Mouse (Mus musculus) T-helper 1 cell (primary cell): ENCODE results near the gene Plxnb1.

Source experiments
- in situ Hi-C: fragments of 300-600 bp; cut with MboI, MseI; formaldehyde crosslinking; loops from one replicate; pipeline ENCODE4 v1.15.1; 2025; ENCODE audit warnings: high pct_unique_total_duplicates

Plxnb1 gene

DNA sequence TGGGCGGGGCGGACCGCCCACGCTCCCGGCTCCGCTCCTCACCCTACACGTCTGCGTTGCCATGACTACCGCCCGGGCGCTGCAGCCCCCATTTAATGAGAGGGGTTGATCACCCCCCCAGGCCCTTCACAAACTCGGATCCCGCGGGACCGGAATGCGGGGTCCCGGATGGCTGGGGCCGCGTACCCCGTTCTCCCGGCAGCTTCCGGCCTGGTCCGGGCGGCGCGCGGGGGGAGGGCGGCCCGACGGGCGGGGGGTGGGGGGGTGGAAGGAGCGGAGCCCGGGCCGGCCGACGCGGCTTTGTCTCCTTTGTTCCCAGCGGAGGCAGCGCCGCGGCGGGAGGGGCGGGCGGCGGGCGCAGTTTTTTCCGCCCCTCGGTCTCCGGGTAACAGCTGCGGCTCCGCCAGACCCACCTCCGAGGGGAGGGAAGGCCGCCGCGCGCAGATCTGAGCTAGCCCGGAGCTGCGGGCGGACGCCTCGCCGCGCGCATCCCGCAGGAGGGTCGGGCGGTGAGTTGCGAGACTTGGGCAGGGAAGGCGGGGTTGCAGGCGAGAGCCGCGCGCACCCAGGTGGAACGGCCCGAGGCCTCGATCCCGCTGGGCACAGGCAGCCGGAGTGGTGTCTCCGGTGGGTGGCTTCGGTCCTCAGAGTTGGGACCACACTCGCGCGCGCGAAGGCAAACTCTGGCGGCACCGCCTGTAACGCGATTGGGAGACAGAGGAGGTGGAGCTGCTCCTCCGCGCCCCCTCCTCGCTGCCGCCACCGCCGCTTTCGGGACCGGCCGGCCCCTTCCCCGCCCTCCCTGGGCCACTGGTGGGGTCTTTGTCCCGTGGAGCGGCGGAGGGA lies at the start of gene Plxnb1:
TSS of gene Plxnb1 (plus strand) at position 253 of the 846 bp plus-strand sequence.
- in situ Hi-C loops = loop anchor here (10.0 kb wide), 1 partner anchor 241 kb away; the partner anchor contains the start of gene Slc26a6

DNA sequence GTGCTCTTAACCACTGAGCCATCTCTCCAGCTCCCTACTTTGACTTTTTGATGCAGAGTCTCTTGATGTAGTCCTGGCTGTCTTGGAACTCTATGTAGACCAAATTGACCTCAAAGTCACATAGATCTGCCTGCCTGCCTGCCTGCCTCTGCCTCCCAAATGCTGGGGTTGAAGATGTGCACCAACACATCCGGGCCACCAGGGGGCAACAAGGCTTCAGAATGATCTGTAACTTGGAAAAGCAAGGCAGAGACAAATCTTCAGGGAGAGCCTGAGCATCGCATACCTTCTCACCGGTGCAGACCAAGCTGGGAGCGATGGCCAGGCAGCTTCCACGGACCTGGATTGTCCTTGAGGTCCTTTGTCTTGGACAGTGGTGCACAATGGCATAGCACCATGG lies 48.9 kb upstream of the Plxnb1 start:
- in situ Hi-C loops = no loop called here

DNA sequence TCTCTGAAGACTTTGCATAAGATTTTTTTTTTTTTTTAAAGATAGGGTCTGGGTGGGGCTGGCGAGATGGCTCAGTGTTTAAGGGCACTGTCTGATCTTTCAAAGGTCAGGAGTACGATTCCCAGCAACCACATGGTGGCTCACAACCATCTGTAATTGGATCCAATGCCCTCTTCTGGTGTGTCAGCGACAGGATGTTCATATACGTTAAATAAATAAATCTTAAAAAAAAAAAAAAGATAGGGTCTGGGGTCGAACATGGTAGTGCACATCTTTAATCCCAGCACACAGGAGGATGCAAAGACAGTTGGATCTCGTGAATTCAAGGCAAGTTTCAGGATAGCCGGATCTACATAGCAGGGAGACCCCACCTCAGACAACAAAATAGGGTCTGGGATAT lies 45.9 kb upstream of the Plxnb1 start:
- in situ Hi-C loops = no loop called here

DNA sequence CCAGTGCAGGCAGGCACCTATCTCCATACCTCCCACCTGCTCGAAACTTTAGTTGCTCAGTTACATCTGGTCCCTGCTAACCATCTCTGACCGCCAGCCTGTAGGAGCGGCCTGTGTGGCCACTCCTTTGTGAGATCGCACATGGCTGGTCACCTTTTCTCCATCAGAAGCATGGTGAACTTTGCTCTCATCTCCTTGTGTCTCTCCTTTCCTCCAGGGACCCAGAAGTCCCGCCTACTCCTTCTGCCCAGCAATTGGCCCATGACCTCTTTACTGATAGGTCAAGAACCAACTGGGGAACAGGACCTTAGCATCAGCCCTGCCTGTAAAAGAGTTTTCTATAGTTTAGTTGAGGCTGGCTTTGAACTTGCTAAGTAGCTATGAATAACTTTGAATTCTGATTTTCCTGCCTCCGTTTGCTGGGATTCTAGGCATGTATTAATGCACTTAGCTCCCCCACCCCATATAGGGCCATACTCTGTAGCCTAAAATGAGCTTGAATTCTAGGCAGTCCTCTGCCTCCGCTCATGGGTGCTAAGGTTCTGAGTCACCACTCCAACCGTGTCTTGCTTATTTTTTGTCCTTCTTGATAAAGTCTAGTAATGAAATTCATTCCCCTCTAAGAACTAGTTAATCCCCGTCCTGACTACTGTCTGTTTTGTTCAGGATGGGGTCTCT lies 45.1 kb upstream of the Plxnb1 start:
- in situ Hi-C loops = loop anchor here (25.0 kb wide), 2 partner anchors 713 to 1713 kb away; partner anchors contain the start of genes 6430571L13Rik, Gpx1, Hemk1 and Usp4

DNA sequence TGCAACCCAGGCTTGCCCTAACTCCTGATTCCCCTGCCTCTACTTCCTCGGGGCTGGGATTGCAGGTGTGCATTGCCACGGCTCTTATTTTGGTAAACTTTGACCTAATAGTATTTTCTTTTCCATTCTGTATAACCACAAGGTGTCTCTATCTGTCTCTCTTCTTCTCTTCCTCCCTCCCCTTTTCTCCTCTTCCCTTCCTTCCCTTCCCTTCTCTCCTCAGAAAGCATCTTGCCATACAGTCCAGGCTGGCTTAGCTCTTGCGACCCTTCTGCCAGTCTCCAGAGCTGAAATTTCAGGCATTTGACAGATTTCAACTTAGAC lies 44.6 kb upstream of the Plxnb1 start:
- in situ Hi-C loops = loop anchor here (25.0 kb wide), 2 partner anchors 713 to 1713 kb away; partner anchors contain the start of genes 6430571L13Rik, Gpx1, Hemk1 and Usp4

GRCm38 (mm10) chr9:109051011-109051501 lies 44.1 kb upstream of the Plxnb1 start:
- in situ Hi-C loops = loop anchor here (25.0 kb wide), 2 partner anchors 714 to 1714 kb away; partner anchors contain the start of genes 6430571L13Rik, Gpx1, Hemk1 and Usp4

DNA sequence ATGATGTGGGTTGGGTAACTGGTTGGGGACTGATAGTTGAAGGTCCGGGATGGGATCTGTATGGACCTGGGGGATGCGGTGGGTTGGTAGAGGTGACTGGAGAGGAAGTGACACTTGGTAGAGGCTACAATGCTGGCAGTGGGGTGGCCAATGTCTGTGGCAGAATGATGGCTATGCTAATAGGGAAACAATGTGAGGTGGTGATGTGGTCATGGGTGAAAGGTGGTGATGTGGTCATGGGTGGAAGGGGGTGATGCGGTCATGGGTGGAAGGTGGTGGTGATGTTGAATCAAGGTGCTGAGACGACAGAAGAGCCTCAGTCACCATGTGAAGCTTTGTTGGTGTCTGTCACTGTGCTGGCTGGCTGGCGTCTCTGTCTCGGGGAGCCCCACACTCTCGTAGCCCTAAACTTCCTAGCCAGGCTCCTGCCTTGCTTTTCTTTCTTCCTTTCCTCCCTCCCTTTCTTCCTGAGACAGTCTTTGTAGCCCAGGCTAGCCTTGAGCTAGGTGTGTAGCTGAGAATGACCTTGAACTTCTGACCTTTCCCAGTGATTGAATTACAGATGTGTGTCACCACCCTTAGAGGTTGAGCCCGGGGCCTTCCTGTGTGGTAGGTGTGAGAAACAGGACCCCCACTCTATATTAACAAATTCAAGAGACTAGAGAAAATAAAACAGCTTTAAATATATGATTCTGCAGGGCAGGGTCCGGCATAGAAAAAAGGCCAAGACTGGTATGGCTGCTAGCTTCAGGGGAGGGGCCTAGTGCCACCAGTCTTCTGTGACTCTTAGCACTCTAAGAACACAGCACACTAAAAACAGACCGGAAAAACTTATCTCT lies 43.3 kb upstream of the Plxnb1 start:
- in situ Hi-C loops = loop anchor here (25.0 kb wide), 2 partner anchors 715 to 1715 kb away; partner anchors contain the start of genes 6430571L13Rik, Gpx1, Hemk1 and Usp4

- in situ Hi-C loops = loop anchor here (25.0 kb wide), 2 partner anchors 715 to 1715 kb away; partner anchors contain the start of genes 6430571L13Rik, Gpx1, Hemk1 and Usp4
Measured at GRCm38 (mm10) chr9:109052490-109053260, 42.5 kb upstream of the Plxnb1 start.

DNA sequence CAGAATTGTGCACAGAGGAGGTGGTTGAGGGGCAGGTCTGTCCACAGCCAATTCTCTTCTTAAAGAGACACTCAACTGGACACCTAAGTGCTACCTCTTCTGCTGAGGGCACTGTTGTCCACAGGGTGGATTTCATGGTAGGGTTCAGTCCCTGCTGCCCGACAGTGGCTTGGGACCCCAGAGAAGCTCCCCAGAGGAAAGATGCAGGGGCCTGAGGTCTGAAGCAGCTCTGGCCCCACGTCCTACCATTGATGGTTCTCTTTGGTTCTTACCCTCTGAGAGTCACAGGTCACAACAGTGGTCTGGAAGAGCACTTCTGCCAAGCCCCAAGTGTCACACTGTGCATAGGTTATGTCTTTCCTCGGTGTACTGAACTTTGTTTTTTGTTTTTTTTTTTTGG lies 41.8 kb upstream of the Plxnb1 start:
- in situ Hi-C loops = loop anchor here (25.0 kb wide), 2 partner anchors 716 to 1716 kb away; partner anchors contain the start of genes 6430571L13Rik, Gpx1, Hemk1 and Usp4

DNA sequence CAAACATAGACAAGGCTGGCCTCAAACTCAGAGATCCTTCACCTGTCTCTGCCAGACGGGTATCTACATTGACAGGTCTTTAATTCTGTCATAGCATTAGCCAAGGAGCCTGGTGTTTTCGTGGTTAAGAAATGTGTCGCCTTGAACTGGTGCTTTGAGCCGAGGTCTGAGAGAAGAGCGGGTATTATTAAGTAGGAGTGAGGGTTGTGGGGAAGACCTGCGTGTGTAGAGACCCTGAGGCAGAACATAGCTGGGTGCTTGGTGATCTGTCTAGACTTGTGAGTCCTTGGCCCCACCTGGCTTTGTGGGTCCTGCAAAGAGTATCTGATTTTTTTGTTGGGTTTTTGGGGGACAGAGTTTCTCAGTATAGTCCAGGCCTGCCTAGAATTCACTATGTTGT lies 41.3 kb upstream of the Plxnb1 start:
- in situ Hi-C loops = loop anchor here (25.0 kb wide), 2 partner anchors 717 to 1717 kb away; partner anchors contain the start of genes 6430571L13Rik, Gpx1, Hemk1 and Usp4

GRCm38 (mm10) chr9:109054712-109055111 lies 40.5 kb upstream of the Plxnb1 start:
- in situ Hi-C loops = loop anchor here (5.0 to 25.0 kb wide), 3 partner anchors 62 to 1717 kb away; partner anchors contain the start of genes 6430571L13Rik, Gpx1, Hemk1 and Pfkfb4

DNA sequence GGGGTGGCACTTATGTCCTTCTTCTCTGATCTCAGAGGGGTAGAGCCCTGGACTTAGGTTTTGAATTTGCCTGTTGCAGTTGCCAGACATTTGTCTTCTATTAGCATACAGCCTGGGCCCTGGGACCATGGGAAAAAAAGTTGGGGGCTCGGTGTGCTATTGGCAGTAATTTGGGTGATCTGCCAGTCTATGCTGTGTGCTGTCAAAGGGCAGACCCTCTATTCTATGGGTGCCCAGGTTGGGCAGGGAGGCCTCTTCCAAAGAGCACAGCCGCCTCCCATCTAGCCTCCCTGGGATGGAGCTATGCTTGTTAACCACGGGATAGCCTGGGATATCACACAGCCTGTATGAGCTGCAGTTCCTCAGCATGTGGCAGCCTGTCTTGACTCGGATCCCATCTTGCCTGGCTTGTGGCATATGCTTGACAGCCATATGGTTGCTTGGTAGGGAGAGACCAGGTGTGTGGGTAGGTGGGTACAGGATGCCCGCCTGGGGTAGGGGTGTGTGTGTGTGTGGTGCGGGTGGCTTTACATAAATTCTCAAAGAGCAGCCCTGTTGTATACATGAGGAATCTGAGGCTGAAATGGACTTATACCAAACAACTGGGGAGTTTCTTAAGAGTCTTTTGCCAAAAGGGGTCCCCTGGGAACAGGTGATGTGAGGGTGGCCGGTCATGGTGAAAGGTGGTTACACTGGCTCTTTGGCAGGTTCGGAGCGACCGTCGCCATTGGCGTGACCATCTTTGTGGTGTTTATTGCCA lies 39.7 kb upstream of the Plxnb1 start:
- in situ Hi-C loops = loop anchor here (5.0 to 25.0 kb wide), 3 partner anchors 63 to 1718 kb away; partner anchors contain the start of genes 6430571L13Rik, Gpx1, Hemk1 and Pfkfb4

DNA sequence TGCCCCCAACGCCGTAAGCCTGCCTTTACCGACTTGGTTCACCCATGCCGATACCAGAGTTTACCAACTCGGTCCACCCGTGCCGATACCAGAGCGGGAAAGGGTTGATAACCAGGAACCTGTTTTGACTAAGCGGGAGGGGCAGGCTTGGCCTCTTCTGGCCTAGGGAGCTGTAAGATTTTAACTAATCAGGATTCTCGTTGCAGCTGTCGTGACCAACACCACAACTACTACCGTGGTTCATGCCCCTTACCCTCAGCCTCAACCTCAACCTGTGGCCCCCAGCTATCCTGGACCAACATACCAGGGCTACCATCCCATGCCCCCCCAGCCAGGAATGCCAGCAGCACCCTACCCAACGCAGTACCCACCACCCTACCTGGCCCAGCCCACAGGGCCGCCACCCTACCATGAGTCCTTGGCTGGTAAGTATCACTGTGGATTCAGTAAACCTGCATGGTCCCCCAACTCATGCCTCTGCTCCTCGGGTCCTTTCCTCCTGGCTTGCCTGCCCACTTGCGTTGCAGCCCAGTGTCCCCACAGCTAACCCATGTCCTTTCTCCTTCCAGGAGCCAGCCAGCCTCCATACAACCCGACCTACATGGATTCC lies 39.0 kb upstream of the Plxnb1 start:
- in situ Hi-C loops = loop anchor here (5.0 to 25.0 kb wide), 3 partner anchors 64 to 1719 kb away; partner anchors contain the start of genes 6430571L13Rik, Gpx1, Hemk1 and Pfkfb4

GRCm38 (mm10) chr9:109056916-109057315 lies 38.3 kb upstream of the Plxnb1 start:
- in situ Hi-C loops = loop anchor here (5.0 to 25.0 kb wide), 3 partner anchors 65 to 1720 kb away; partner anchors contain the start of genes 6430571L13Rik, Gpx1, Hemk1 and Pfkfb4

DNA sequence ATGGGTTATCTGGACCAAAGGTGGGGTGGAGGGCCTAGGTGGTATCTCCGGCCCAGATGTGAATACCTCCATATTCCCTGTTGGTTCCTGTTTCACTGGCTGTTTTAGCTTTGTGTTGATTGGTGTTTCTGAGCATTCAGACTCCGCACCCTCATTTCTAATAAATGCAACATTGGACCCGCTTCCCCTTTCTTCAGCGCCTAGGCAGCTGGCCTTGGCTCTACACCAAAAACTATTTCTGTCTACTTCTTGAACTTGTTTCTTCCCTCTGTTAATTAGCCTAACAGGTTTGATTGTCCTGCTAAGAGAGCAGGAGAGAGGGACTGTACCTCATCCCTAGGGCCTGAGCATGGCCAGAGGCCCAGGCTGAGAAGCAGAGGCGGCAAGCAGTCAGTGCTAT lies 37.6 kb upstream of the Plxnb1 start:
- in situ Hi-C loops = loop anchor here (5.0 to 25.0 kb wide), 3 partner anchors 65 to 1720 kb away; partner anchors contain the start of genes 6430571L13Rik, Gpx1, Hemk1 and Pfkfb4

- in situ Hi-C loops = loop anchor here (5.0 to 25.0 kb wide), 3 partner anchors 66 to 1721 kb away; partner anchors contain the start of genes 6430571L13Rik, Gpx1, Hemk1 and Pfkfb4
Measured at GRCm38 (mm10) chr9:109058006-109058765, 37.0 kb upstream of the Plxnb1 start.
